Mouse (Mus musculus) CD4-positive, CD25-positive, alpha-beta regulatory T cell, adult 2 months (primary cell): ENCODE measurements around the gene Tbck.

Source experiments
- DNase-seq: peaks from one replicate; pipeline ENCODE4 v3.0.0-alpha.2; 2012; ENCODE audit warnings: low read depth, low spot score

Gene Tbck

GRCm38 (mm10) chr3:132831179-132831873 is 147.4 kb downstream of the Tbck start:
- no peak for DNase-seq

DNA sequence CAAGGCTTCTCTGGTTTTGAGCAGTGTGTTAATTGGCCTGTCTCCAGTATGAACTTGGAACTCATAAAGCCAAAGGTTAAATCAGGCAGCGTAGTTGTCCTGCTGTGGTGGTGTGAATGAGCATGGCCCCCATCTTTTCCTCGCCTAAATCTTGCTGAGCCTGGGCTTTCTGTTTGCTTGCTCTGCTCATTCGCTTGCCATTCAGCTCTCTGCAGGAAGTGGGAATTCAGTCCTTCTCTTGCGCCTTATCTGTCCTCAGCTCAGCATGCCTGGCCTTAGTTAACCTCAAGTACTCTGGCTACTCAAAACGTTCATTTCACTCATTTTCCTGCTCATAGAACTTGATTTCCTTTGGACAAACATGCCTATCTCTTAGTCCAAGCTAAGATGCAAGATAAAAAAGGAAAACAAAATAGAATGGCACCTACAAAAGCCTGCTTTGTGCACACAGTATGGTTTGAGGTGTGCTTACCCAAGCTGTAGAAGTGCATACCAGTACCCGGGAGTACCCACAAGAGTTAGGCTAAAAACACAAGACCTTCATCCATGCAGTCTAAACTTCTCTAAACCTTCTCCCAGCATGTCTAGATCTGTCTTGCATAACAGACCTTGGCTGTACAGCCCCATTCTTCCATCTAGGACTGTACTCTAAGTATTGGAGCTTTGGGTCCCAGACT is 151.3 kb downstream of the Tbck start:
- DNase-seq: no peak

DNA sequence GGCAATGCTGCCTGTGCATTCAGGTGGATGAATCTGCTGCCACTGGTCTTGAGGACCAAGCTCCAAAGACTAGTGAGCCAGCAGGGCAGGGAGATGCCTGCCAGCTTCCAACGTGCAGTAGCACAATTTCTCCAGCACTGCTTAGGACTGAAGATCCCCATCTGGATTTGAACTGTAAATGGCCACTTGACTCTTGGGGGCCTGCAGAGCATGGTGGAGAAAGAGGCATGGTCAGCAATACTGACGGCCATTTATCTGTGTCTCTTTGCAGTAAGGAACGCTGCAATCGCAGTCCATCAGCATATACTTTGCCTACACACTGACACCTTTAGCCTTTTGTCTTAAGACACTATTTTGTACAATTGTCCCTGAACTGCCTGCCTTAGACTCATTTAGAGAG is 153.2 kb downstream of the Tbck start:
- no peak for DNase-seq

- no peak for DNase-seq
Measured at GRCm38 (mm10) chr3:132838656-132839417, 154.9 kb downstream of the Tbck start.

- DNase-seq: no peak
Measured at GRCm38 (mm10) chr3:132839516-132839915, 155.6 kb downstream of the Tbck start.

- no peak for DNase-seq
Measured at GRCm38 (mm10) chr3:132842676-132843075, 158.7 kb downstream of the Tbck start.

DNA sequence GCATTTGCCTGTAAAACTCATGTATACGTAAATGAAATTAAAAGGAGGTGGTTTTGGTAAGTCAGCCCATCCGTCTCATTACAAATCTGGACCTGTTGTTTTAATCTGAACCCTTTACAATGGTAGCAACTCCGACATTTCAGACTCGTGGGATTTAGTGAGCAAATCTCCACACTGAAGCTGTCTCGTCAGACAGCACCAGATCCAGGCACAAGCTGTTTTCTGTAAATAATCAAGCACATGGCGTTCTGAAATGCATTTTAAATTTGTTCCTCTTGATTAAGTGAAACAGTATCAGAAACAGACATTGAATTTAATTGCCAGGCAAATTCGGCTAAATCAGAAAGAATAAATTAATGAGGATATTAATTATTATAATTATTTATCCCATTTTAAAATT is 165.7 kb downstream of the Tbck start:
- no peak for DNase-seq

- no peak for DNase-seq
Measured at GRCm38 (mm10) chr3:132850431-132850830, 166.5 kb downstream of the Tbck start.

- no peak for DNase-seq
Measured at GRCm38 (mm10) chr3:132851417-132851816, 167.5 kb downstream of the Tbck start.

DNA sequence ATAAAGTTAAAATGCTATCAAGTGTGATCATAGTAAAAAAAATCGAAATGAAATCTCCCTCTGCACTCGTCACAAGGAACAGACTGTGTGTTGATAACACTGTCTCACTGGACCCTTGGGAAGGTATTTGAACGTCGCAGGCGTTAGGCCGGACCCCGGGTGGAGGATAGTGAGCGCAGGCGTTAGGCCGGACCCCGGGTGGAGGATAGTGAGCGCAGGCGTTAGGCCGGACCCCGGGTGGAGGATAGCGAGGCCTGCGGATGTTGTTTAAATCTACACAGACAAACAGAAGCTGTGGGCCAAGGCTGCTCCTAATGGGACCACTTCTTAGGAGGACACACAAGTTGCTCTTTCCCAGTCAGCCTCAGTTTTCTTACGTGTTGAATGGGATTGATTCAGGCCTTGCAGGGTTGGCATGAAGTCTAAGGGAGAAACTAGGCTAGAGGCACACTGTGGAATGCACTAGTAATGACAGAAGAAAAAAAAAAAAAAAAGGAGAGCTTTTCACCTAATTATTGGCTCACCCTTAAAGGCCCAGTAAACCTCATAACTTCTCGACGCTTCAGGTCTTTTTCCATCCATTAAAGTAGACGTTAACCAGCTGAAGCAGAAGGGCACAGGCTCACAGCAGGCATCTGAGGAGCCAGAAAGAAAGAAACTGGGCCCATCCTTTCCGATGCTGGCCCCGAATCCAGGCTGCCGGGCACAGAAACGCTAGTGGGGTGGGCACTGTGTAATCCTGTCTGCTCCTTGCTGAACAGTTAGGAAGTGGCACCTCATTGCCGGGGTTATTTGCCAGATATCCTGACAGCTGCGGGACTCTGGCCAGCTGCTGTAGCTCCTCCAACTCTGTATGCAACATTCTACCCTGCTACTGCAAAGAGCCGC is 168.1 kb downstream of the Tbck start:
- DNase-seq: no peak

GRCm38 (mm10) chr3:132854271-132854670 is 170.3 kb downstream of the Tbck start:
- DNase-seq: no peak

DNA sequence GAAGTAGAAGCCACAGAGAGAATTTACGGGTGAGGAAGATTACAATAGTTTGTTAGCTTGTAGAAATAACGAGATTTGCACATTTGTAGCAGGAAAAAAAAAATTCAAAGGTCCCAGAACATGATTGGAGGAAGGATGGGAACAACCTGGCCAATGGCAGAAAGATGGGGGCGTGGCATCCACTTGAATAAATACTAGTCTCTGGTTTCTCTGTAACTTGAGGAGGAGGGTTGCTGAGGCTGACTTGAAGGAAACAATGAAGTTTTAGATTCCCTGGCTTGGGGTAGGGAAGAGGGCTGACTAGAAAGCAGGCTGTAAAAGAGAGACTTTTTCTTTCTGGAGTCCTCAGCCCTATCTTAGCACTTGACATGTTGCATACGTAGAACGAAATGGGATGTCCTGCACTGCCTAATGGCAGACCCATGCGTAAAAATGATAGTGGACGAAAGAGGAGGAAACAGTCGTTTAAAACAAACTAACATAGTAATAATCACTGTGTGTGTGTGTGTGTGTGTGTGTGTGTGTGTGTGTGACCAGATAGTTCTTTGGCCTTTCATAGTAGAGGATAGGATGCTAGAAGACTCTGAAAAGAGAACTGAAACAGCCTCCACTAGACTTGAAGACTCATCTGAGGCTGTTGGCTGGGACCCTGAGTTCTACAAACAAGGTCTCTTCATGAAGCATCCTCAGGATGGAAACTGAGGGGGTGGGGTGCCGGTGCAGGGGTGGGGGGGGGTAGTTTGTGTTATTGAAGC is 171.7 kb downstream of the Tbck start:
- no peak for DNase-seq

GRCm38 (mm10) chr3:132856651-132857050 is 172.7 kb downstream of the Tbck start:
- DNase-seq: no peak

GRCm38 (mm10) chr3:132858849-132859248 is 174.9 kb downstream of the Tbck start:
- DNase-seq: peak; percentile 26

GRCm38 (mm10) chr3:132859573-132859972 is 175.6 kb downstream of the Tbck start:
- DNase-seq: no peak

GRCm38 (mm10) chr3:132860796-132861195 is 176.9 kb downstream of the Tbck start:
- no peak for DNase-seq

GRCm38 (mm10) chr3:132863843-132864242 is 179.9 kb downstream of the Tbck start:
- DNase-seq: no peak

GRCm38 (mm10) chr3:132864329-132864919 is 180.5 kb downstream of the Tbck start:
- DNase-seq: no peak

DNA sequence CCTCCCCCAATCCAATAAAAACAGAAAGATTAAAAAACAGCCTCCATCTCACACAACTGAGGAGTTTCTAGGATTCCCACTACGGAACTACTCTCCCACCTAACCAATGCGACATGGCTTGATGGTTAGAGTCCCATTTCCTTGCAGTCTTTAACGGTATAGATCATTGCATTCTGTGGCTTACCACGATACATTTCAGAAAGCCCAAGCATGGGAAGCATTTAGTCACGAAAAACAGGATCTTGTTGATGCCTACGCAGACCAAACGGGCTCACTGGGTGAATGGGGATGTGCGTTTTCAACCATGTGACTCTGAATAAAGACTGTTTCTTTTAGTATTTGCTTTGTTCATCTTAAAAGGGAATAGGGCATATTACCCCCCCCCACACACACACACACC is 181.0 kb downstream of the Tbck start:
- DNase-seq: no peak

- DNase-seq: no peak
Measured at GRCm38 (mm10) chr3:132865596-132865995, 181.7 kb downstream of the Tbck start.
